Mouse (Mus musculus): Measurements from ENCODE around the gene Tprg.

The Tprg gene

GRCm38 (mm10) chr16:25424001-25424400 lies 137.4 kb downstream of the Tprg start:
- no peak for DNase-seq (ENCODE audit: extremely low read depth, low read depth)

- no peak for DNase-seq (ENCODE audit: extremely low read depth, low read depth)
These were observed 138.3 kb downstream of the Tprg start for GRCm38 (mm10) chr16:25424915-25425314.

- DNase-seq (ENCODE audit: extremely low read depth, low read depth): no peak
These were observed 138.8 kb downstream of the Tprg start for GRCm38 (mm10) chr16:25425376-25425775.

GRCm38 (mm10) chr16:25426261-25426660 lies 139.6 kb downstream of the Tprg start:
- DNase-seq (ENCODE audit: extremely low read depth, low read depth): no peak

- DNase-seq (ENCODE audit: extremely low read depth, low read depth): no peak
These were observed 153.4 kb downstream of the Tprg start for GRCm38 (mm10) chr16:25440039-25440438.

- no peak for DNase-seq (ENCODE audit: extremely low read depth, low read depth)
These were observed 159.0 kb downstream of the Tprg start for GRCm38 (mm10) chr16:25445580-25445979.

- DNase-seq (ENCODE audit: extremely low read depth, low read depth): no peak
These were observed 164.9 kb downstream of the Tprg start for GRCm38 (mm10) chr16:25451511-25451910.

GRCm38 (mm10) chr16:25464732-25465131 lies 178.1 kb downstream of the Tprg start:
- no peak for DNase-seq (ENCODE audit: extremely low read depth, low read depth)

GRCm38 (mm10) chr16:25465435-25466139 lies 179.0 kb downstream of the Tprg start:
- no peak for DNase-seq (ENCODE audit: extremely low read depth, low read depth)

- no peak for DNase-seq (ENCODE audit: extremely low read depth, low read depth)
These were observed 181.4 kb downstream of the Tprg start for GRCm38 (mm10) chr16:25468040-25468439.

GRCm38 (mm10) chr16:25468662-25469061 lies 182.0 kb downstream of the Tprg start:
- no peak for DNase-seq (ENCODE audit: extremely low read depth, low read depth)
